Mouse (Mus musculus) G1E (cell line): Measurements from ENCODE around the gene Scn3a.

Experiments
- CTCF ChIP-seq: IDR thresholded peaks from 2 replicates; pipeline ENCODE4 v1.5.1; 2012; ENCODE audit warnings: low read depth, low read length, inconsistent platforms, mixed read lengths
- GATA1 ChIP-seq: IDR thresholded peaks from 2 replicates; pipeline ENCODE4 v1.6.1; 2012; ENCODE audit warnings: borderline replicate concordance, low read length, inconsistent platforms, mixed read lengths
- GATA2 ChIP-seq: IDR thresholded peaks from 2 replicates; pipeline ENCODE4 v1.6.1; 2012; ENCODE audit warnings: low read depth, low read length, inconsistent platforms, borderline replicate concordance
- POLR2AphosphoS5 ChIP-seq: IDR thresholded peaks from 2 replicates; pipeline ENCODE4 v1.6.1; 2012; ENCODE audit warnings: low read depth, low read length, inconsistent platforms; ENCODE audit not compliant: insufficient replicate concordance
- TAL1 ChIP-seq: conservative IDR thresholded peaks from 2 replicates; pipeline ENCODE4 v1.6.1; 2012; ENCODE audit warnings: low read depth, low read length, inconsistent platforms, mixed read lengths

DNA sequence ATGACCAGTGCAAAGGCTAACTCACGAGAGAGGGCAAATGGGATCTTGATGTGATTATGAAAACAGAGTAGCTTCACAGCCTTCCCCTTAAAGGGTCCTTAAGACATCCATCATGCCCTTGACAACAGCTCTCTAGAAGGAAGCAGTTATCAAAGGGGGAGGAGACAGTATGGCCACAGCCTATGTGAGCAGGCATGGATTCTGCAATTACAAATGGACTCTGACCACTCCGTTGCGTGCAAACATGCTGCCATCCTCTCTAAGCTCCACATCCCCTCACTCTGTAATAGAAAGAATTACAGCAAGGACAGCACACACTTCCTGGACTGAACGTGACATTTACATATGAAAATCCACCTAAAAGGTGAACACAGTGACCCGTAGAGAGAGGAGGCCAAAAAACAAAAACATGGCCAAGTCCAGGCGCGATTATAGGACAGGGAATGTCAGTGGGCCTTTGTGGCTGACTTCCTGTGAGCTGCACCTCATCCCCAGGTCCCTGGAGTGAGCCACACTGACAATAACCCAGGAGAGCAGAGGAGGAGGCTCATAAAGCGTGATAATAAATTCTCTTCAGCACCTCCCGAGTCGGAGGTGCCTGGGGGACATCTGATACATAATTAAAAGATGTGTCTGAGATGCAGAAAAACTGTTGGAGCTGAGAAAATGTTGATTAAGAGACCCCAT, 24.4 kb downstream of the Scn3a start:
- TF ChIP-seq CTCF, result no peak
- no peak for TF ChIP-seq GATA1
- no peak for TF ChIP-seq GATA2
- no peak for TF ChIP-seq TAL1
- no peak for TF ChIP-seq POLR2AphosphoS5
